Comparison of ENCODE assay signal across 9 mouse cellular contexts in genomic region chr2:105370698-105371097, GRCm38 (mm10). TPM values are rescaled to one million over a fixed set of nuclear protein-coding genes. Genes with fewer than 3 reads are reported as not detected.
DNase-seq lines count a peak whose midpoint lies in the region; ATAC-seq lines count a peak whose summit lies in the region.
"Had no signal": no experiment of that assay in that cellular context is flagged by ENCODE, and none has a peak within 500 bp of the region (broad histone marks: within the 10 kb centered on the region; RNA-seq: fewer than 3 reads in every experiment).

No protein-coding gene starts in this region.

- no peak for ATAC-seq in heart, embryonic 11.5 days (replicated peaks; ENCODE audit: insufficient number of reproducible peaks, low FRiP score, low TSS enrichment)
- ATAC-seq in forebrain, embryonic 14.5 days: peak; percentile 37; the same call in 1 of the 2 replicates
- no peak for ATAC-seq in midbrain, embryonic 11.5 days (ENCODE audit: low FRiP score)
- ATAC-seq in monocyte, adult 5-6 weeks (replicated peaks; ENCODE audit: insufficient number of reproducible peaks, low FRiP score, low TSS enrichment, poor library complexity, severe bottlenecking): no peak

- 20% methylated on average over 14 of the region's 14 CpGs for WGBS in heart, embryonic 11.5 days (ENCODE audit: insufficient replicate concordance)
- WGBS in forebrain, embryonic 14.5 days: 27% methylated on average over 14 of the region's 14 CpGs
- 29% methylated on average over 14 of the region's 14 CpGs for WGBS in midbrain, embryonic 11.5 days

- H3K4me3 ChIP-seq in heart, embryonic 11.5 days (ENCODE audit: low read depth, low read length): peak overlapping the region; percentile 30
- H3K4me3 ChIP-seq in forebrain, embryonic 14.5 days (ENCODE audit: low read depth, low read length): peak overlapping the region; percentile 0; the same call in 1 of the 2 replicates
- H3K4me3 ChIP-seq in midbrain, embryonic 11.5 days (ENCODE audit: low read depth, low read length): no peak overlapping the region
- H3K4me3 ChIP-seq: lung, embryonic 15.5 days had no signal

- no peaks in the 10 kb centered on the region for H3K4me1 ChIP-seq in heart, embryonic 11.5 days (ENCODE audit: control insufficient read depth, insufficient read depth, low read length)
- H3K4me1 ChIP-seq in forebrain, embryonic 14.5 days (ENCODE audit: control insufficient read depth, insufficient read depth, low read length): 0 out of 2 replicates have a peak, but pooled peaks cover 4% of the 10 kb centered on the region
- H3K4me1 ChIP-seq in midbrain, embryonic 11.5 days (ENCODE audit: control insufficient read depth, insufficient read depth, low read length): 0 out of 2 replicates have a peak, but pooled peaks cover 7% of the 10 kb centered on the region
- H3K4me1 ChIP-seq: lung, embryonic 15.5 days had no signal

- H3K9me3 ChIP-seq in heart, embryonic 11.5 days (replicated peaks; ENCODE audit: control insufficient read depth, low read length): no peaks in the 10 kb centered on the region
- no peaks in the 10 kb centered on the region for H3K9me3 ChIP-seq in forebrain, embryonic 14.5 days (replicated peaks; ENCODE audit: control insufficient read depth, low read length)
- H3K9me3 ChIP-seq in midbrain, embryonic 11.5 days (ENCODE audit: control insufficient read depth, low read length): no peaks in the 10 kb centered on the region
- H3K9me3 ChIP-seq: lung, embryonic 15.5 days had no signal

- DNase-seq in heart, postnatal 10 days: no peak
- peak; percentile 25 for DNase-seq in ZHBTc4 (ENCODE audit: low read depth, low spot score)
- DNase-seq in forebrain, embryonic 14.5 days (ENCODE audit: low spot score): peak; percentile 14
- DNase-seq in midbrain, embryonic 11.5 days (ENCODE audit: low spot score, missing footprints): peak; percentile 91
- no peak for DNase-seq in ovary, postnatal 10 days (ENCODE audit: low spot score)
- DNase-seq in kidney, postnatal 36 days: no peak

- H3K27me3 ChIP-seq in heart, embryonic 11.5 days (ENCODE audit: control insufficient read depth, insufficient read depth, low read length): no peaks in the 10 kb centered on the region
- no peaks in the 10 kb centered on the region for H3K27me3 ChIP-seq in forebrain, embryonic 14.5 days (replicated peaks; ENCODE audit: control insufficient read depth, insufficient read depth, low read length)
- peaks cover 6% of the 10 kb centered on the region; the same call in 1 of the 2 replicates for H3K27me3 ChIP-seq in midbrain, embryonic 11.5 days (ENCODE audit: control insufficient read depth, insufficient read depth, low read length)

- intact Hi-C loops in heart, postnatal 10 days (cut with DNase I): no loop called here

- H3K27ac ChIP-seq in heart, embryonic 11.5 days (ENCODE audit: low read depth, low read length): no peak overlapping the region
- no peak overlapping the region for H3K27ac ChIP-seq in forebrain, embryonic 14.5 days (ENCODE audit: low read depth, low read length)
- no peak overlapping the region for H3K27ac ChIP-seq in midbrain, embryonic 11.5 days (ENCODE audit: low read depth, low read length)
- H3K27ac ChIP-seq: lung, embryonic 15.5 days had no signal

- no peak overlapping the region; the same call in 1 of the 2 replicates for H3K9ac ChIP-seq in heart, embryonic 11.5 days (ENCODE audit: low read depth, low read length)
- H3K9ac ChIP-seq in forebrain, embryonic 14.5 days (ENCODE audit: low read length): peak overlapping the region; percentile 36; the same call in 1 of the 2 replicates
- H3K9ac ChIP-seq in midbrain, embryonic 11.5 days (ENCODE audit: low read length): peak overlapping the region; percentile 31; the same call in 1 of the 2 replicates
- H3K9ac ChIP-seq: lung, embryonic 15.5 days had no signal

- no peaks in the 10 kb centered on the region for H3K36me3 ChIP-seq in heart, embryonic 11.5 days (ENCODE audit: control insufficient read depth, insufficient read depth, low read length)
- no peaks in the 10 kb centered on the region for H3K36me3 ChIP-seq in forebrain, embryonic 14.5 days (ENCODE audit: control insufficient read depth, insufficient read depth, low read length)
- H3K36me3 ChIP-seq in midbrain, embryonic 11.5 days (ENCODE audit: control insufficient read depth, insufficient read depth, low read length): no peaks in the 10 kb centered on the region
- H3K36me3 ChIP-seq: lung, embryonic 15.5 days had no signal

- peak overlapping the region; percentile 64 for H3K4me2 ChIP-seq in heart, embryonic 11.5 days
- peak overlapping the region; percentile 27 for H3K4me2 ChIP-seq in forebrain, embryonic 14.5 days (ENCODE audit: low read length)
- H3K4me2 ChIP-seq in midbrain, embryonic 11.5 days: peak overlapping the region; percentile 35
- H3K4me2 ChIP-seq: lung, embryonic 15.5 days had no signal

RNA-seq across cellular contexts. Expression of gene Rcn1, which starts 28.4 kb away (rescaled TPM):
- polyA plus RNA-seq in heart, embryonic 11.5 days (2014; fragmentation: Nextera tagmentation; extraction: Ambion mirVana): 90.2 and 178 TPM in 2 replicates
- total RNA-seq in heart, postnatal 10 days (2021): 10 to 100 TPM; 40.5 to 50.9 TPM
- polyA plus RNA-seq in forebrain, embryonic 14.5 days (2014; fragmentation: Nextera tagmentation; extraction: Ambion mirVana): 33.9 and 39.6 TPM in 2 replicates
- polyA plus RNA-seq in midbrain, embryonic 11.5 days (2014; fragmentation: Nextera tagmentation; extraction: Ambion mirVana): 98.4 and 100 TPM in 2 replicates
- 18.5 to 41.4 TPM (median 19.1 TPM) in 3 replicates for total RNA-seq in monocyte, adult 5-6 weeks (2017)

Comparison
In these comparisons a context has a peak if more than half of its experiments do, and no peak if none do; other contexts are left out.
1. DNase-seq: peak in ZHBTc4 (single experiment), forebrain, embryonic 14.5 days (single experiment) and midbrain, embryonic 11.5 days (single experiment); none in heart, postnatal 10 days (0 of 2), ovary, postnatal 10 days (single experiment) and kidney, postnatal 36 days (0 of 2).
2. Peak in every context shown above with its lines, with median percentiles within 50 percentile points of each other: H3K4me2 ChIP-seq.